Mouse (Mus musculus): ENCODE measurements around the gene Ybx2.
A peak's percentile ranks its signal among the peaks of the same experiment; 100 is the strongest.

Ybx2 gene

DNA sequence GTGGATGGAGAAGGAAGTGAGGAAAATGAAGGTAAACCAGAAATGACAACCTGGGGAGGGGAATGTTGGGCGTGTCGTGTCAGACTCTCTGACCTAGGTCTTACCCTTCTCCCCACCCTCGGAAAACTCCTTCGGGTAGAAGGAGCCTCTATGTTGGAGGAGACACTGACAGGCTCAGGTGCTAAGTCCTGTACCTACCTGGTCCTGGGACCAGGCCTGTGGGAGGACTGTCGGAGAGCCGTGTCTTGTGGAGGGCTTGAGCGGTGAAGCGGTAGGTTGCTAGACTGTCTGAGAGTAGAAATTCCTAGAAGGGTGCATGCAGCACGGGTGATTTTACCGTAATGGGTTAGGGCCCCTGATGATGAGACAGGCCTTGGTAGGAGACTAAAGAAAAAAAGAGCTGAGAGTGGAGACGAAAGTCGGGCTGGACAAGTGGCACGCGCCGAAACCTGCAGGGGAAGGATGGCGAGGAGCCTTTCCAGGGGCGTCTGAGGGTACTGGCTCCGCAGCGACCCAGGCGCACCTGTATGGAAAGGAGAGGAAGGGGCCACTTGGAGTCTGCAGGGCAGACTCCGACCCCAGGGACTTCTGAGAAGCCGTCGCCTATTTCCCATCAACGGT lies 29.2 kb downstream of the Ybx2 start, which contains the start of gene Cldn7:
TSS of gene Cldn7 (plus strand) at position 130 of the 621 bp plus-strand sequence.
- no peak for DNase-seq (ENCODE audit: low read depth, low spot score)

DNA sequence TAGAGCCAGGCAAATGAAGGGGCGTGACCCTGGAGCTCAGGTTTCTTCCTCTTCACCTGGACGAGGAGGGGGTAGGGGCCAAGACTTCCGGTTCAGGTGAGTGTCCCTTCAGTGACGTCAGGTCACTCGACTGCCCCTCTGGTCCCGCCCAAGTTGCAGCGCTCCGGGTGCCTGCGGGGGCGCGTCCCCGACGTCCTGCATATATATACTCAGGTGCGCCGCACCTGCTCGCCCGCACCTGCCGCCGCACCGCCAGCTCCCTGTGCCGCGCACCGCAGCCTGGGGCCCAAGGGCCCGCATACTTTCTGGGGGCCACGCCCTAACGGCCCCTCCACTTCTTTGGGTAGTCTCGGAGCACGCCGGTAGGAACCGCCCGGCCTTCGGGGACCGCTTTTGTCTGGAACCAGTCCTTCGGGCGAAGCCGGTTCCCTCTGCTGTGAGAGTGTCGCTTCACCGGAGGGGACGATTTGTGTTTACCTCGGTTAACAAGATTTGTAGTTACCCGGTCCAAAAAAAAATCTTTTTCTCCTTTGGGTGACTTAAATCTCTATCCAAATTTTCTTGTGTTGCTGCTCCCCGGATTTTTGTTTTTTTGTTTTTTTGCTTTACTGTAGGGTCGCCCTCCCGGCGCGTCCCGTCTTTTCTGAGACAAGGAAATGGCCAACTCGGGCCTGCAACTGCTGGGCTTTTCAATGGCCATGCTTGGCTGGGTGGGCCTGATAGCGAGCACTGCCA lies 29.8 kb downstream of the Ybx2 start:
- DNase-seq (ENCODE audit: low read depth, low spot score), result no peak

DNA sequence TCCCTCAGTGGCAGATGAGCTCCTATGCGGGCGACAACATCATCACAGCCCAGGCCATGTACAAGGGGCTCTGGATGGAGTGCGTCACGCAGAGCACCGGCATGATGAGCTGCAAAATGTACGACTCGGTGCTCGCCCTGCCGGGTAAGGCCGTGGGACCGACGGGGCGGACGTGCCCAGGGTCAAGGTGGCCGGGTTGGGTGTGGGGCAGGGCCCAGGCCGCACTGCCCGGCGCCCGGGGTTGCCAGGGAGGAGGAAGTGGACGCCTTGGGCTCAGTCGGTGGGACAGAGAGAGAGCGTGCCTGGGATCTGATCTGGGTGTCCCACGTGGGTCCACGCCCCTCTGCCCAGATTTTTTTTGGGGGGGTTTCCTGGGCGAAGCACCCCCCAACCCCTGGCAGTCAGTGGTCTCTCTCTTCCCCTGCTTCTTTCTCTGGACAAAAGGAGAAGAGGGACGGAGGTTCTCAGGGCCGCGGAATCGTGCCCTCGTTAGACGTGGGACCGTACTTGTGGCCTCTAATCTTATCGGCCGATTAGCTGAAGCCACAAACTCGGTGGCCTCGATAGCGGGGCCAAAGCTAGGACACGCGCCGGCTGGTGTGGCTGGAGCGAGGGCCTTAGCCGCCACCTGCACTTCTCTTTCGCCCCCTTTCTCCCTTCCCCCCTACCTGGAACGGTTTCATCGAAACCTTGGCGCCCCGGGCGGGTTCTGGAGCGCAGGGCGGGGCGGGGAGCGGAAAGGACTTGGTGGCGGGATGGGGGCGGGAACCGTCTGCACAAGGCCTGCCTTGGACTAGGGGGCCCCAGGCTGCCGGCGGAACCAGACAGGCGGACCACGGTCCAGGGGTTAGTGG lies 30.6 kb downstream of the Ybx2 start:
- DNase-seq (ENCODE audit: low read depth, low spot score), result peak; percentile 41

DNA sequence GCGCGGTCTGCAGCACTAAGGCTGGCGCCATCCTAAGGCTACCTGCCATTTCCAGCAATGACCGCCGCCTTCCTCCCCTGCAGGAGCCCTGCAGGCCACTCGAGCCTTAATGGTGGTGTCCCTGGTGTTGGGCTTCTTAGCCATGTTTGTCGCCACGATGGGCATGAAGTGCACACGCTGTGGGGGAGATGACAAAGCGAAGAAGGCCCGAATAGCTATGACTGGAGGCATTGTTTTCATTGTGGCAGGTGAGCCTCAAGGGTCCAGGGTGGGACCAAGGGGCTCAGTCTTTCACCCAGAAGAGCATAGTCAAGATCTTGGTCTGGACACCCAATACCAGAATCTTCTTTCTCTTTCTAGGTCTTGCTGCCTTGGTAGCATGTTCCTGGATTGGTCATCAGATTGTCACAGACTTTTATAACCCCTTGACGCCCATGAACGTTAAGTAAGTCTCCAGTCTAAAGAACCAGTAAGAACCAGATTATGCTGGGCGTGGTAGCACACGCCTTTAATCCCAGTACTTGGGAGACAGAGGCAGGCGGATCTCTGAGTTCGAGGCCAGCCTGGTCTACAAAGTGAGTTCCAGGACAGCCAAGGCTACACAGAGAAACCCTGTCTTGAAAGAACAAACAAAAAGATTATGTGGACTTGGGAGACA lies 31.4 kb downstream of the Ybx2 start:
- no peak for DNase-seq (ENCODE audit: low read depth, low spot score)

DNA sequence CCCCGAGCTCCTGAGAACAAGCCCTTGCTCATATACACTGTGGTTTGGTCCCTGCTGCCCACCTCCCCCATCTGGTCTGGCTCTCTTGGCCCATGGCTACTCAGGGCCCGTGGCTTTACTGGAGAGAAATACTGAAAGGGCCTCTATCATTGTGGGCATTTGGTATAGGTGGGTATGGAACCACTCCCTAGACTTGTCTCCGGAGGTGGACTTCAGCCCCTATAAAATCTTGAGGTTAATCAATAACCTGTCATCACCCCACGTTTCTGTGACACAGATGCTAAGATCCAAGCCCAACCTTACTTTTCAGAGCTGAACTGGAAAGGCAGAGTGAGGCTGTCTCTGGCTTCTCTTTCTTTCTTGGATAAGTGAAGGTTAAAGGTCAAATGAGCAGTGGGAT lies 33.2 kb downstream of the Ybx2 start:
- DNase-seq (ENCODE audit: low read depth, low spot score), result no peak

DNA sequence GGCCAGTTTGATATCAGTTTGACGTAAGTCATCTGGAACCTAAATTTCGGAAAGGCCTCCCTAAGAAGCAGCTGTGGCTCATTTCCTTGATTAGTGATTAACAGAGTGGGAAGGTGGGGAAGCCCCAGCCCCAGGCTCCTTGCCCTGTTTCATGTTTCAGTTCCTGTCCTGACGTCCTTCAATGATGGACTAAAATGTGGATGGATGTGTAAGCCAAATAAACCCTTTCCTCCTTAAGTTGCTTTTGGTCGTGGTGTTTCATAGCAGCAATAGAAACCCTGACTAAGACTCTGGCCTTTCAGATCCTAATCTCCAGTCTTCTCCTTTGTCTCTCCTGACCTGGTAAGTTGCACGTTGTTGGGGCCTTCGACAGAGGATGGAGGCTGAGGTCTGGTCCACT lies 34.6 kb downstream of the Ybx2 start:
- DNase-seq (ENCODE audit: low read depth, low spot score), result no peak

DNA sequence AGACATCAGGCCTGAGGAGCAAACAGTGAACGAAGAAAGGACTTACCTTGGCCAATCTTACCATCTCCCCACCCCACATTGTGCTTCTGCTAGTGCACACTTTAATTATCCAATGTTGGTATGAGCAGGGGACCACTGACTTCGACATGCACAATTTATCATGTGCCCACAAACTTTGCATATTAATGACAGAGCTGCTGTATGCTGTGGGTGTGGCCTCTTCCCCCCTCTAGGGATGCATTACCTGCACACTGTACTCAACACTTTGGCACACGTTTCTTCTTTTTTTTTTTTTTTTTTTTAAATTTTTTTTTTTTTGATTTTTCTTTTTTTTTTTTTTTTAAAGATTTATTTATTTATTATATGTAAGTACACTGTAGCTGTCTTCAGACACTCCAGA lies 35.2 kb downstream of the Ybx2 start:
- no peak for DNase-seq (ENCODE audit: low read depth, low spot score)

DNA sequence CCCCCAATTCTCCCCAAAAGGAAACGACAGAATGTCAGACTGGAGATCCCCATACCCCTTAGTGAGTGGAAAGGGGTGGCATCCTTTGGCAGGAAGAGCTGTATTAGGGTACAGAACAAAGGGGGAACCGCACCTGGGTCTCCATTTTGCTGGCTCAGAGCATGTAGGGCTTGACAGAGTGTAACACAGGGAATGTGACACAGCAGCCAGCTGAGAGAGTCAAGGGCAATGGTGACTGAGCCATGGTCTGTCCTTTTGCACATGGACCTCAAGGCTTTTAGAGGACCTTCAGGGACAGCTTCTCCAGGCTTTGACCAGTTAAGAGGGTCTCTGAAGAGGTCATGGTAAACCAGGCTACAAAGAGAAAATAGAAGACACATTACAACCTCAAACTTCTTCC lies 39.3 kb downstream of the Ybx2 start:
- DNase-seq (ENCODE audit: low read depth, low spot score), result no peak

DNA sequence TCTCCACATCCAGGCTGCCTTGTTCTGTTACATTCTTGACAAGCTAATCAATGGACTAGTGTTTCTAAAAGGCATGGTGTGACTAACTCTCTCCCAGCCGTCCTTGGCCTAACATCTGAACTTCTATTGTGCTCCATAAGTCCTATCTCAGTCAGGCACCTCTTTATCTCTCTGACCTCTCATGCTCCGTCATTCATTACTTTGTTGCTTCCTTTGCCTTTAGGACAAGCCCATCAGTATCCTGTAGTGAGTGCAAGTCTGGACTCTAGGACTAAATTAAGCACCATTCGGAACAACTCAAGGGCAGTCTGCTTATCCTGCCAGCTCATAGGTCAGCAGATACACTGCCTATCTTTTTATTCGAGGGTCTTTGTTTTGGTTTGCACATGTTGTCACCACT lies 40.7 kb downstream of the Ybx2 start:
- DNase-seq (ENCODE audit: low read depth, low spot score), result no peak

DNA sequence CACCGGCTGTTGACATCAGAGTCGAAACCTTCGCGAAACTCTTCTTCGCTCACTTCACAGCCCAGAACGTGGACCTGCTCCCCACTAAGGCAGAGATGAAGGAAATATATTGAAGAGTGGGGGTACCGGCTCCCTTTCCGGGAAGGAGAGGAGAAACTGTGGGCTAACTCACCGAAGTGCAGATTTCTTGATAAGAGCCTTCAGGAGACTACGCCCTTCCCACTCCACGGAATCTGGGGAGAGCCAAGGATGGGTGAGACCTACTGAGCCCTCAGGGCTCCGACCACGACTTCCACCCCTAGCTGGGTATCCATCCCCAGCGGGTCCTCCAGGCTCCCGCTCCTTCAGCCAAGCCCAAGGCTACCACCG lies 44.2 kb downstream of the Ybx2 start:
- DNase-seq (ENCODE audit: low read depth, low spot score), result no peak

DNA sequence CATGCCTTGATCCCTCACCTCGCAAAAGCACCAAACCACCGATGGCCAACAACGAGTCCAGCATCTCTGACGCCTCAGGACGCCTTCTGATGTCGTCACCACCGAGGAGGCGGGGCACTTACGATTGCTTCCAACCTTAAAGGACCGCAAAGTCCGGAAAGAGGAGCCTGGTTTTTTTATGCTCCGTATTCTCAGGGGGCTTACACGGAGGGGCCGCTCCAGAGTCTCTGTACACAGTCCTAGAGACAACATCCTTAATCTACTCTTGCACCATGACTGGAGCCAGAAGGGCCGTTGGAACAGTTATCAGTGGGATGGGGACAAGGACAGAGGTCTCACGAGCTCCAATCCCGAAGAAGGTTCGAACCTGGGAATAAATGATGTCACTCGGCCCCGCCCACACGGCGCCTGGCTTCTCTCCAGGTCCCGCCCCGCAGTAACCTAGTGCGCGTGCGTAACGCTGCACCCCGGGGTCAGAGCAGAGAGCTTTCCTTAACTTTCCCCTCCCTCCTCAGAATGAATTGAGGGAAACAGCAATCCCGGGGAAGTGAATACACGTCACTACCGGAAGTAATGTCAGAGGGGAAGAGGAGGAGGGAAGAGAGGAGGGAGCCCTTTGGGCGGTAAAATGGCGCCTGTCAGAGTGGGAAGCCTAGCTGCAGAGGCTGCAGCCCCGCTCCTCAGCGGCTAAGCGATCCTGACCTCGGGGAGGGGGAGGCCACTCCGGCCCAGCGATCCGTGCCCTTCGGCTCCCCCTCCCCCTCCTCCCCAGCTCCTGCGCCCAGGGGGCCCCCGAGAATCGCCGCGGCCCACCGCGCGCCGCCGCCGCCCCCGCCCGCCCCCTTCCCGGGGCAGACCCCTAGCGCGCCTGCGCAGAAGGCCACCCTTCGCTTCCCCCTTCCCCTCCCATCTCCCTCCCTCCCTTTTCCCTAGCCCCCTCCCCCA lies 44.9 kb downstream of the Ybx2 start:
- DNase-seq (ENCODE audit: low read depth, low spot score), result peak; percentile 92

DNA sequence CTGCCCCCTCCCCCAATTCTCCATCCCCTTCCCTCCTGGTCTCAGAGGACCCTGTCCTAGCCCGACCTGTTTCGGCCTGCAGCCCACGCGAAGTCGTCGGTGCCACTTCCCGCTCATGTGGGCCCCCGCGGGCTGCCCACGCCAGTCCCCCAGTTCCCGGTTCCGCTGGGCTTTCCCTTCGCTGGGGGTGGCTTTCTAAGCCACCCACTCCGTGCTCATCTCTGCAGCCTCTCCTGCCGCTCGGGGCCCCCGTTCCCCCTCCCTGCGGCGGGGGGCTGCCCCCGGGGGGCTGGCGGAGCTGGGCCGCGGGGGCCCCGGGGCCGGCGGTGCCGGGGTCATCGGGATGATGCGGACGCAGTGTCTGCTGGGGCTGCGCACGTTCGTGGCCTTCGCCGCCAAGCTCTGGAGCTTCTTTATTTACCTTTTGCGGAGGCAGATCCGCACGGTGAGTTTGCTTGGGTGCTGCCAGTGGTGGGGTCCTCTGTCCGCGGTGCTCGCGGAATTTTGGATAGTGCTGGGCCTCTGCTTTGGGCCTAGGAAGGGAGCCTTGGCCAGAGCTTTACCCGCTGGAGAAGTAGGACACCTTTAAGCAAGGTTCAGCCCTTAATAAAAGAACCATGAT lies 45.7 kb downstream of the Ybx2 start, which contains the start of gene Ctdnep1:
TSS of gene Ctdnep1 (plus strand) at position 16 of the 622 bp plus-strand sequence.
- DNase-seq (ENCODE audit: low read depth, low spot score), result no peak

DNA sequence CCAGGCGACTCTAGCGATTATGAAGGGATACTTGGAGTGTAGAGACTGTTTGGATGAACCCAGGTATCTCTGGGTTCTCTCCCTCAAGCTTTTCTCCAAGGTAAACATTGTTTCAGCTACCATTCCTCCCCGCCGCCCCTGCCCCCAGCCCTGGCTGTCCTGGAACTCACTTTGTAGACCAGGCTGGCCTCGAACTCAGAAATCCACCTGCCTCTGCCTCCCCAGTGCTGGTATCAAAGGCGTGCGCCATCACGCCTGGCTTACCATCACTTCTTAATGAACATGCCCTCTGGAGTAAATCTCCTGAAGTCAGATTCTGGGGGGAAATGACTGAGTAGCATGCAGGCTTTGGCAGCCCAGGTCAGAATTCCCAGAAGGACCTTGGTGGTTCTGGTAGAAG lies 46.6 kb downstream of the Ybx2 start, which contains the start of gene Elp5:
TSS of gene Elp5 (minus strand) at position 293 of the 400 bp plus-strand sequence.
- DNase-seq (ENCODE audit: low read depth, low spot score), result no peak

DNA sequence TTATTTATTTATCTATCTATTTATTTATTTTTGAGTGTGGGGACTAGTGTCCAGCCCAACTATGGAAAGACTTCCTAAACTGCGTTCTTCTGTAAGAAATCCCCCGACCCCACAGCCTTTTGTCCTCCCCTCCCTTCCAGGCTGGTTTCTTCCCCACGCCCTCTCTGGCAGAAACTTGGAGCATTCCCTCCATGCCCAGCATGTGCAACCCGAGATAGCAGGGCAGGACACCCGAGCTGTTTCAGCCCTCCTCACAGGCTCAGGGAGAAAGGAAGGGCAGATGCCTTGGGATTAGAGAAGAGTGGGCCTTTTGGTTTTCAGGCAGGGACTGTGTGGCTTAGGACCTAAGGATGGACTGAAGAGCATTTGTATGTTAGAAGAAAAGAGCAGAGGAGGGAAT lies 47.3 kb downstream of the Ybx2 start:
- no peak for DNase-seq (ENCODE audit: low read depth, low spot score)

DNA sequence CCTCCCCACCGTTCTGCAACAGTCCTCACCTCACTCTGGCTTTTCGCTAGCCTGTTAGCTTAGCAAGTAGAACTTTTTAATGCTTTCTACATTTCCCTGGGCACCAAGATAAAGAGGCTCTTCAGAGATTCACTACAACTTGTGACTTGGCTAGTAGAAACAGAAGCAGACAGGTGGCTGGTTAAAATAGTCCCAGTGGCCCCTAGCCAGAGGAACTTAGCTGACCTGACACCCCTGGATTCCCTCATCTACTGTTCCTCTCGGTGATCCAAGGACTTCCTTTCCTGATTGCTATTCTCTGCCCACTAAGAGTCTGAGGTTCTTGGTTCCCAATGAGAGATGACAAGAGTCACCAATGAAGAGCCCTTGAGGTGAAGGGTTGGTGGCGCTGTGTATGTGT lies 47.8 kb downstream of the Ybx2 start:
- no peak for DNase-seq (ENCODE audit: low read depth, low spot score)

DNA sequence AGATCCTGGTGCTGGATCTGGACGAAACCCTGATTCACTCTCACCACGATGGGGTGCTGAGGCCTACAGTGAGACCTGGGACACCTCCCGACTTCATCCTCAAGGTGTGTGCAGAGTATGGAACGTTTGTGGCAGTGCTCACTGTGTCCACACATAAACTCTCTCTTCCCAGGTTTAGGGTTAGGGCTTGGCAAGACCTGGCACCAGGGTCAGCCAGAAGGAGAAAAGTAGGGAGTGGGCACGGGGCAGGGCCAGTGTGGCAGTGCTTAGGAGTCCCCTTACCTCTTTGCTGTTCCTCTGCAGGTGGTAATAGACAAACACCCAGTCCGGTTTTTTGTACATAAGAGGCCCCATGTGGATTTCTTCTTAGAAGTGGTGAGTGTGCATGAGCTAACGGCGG lies 48.8 kb downstream of the Ybx2 start:
- no peak for DNase-seq (ENCODE audit: low read depth, low spot score)

DNA sequence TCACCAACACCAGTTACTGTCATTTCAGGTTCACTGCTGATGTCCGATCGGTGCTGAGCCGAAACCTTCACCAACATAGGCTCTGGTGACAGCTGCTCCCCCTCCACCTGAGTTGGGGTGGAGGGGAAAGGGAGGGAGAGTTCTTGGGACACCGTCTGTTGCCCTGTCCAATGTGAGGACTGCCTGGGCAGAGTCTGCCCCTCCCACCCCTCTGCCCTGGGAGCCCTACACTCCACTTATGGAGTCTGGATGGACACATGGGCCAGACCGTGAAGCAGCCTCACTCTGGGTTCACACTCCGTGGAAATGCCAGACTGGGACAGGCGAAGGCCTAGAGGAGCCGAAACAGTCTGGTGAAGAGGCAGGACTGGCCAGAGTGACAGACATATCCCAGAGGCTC lies 54.4 kb downstream of the Ybx2 start:
- no peak for DNase-seq (ENCODE audit: low read depth, low spot score)

Data from CD4-positive, CD25-positive, alpha-beta regulatory T cell, adult 2 months (primary cell).